Comparison of ENCODE assay signal across 23 mouse cellular contexts in the genomic region with DNA sequence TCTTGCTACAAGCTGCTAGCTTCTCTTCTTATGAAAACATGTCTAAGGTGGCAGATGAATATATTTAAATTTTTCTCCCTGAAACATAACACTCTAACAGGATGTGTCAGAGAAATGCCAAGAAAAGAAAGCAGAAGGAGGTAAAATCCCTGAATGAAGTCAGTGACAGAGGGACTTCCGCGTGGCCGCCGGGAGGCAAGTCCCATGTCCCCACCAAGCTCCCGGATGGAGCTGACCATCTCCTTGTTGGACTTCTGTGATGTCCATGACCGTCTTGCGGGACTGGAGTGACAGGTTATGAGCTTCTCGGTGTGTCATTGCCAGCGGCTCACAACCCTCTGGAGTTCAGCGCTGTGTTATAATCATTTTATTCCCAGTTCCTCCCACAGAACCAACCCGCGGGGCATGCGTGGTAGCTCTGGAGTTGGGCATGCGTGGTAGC. TPM values are rescaled to one million over a fixed set of nuclear protein-coding genes. Genes with fewer than 3 reads are reported as not detected.
DNase-seq lines count a peak whose midpoint lies in the region.
"Had no signal": no experiment of that assay in that cellular context is flagged by ENCODE, and none has a peak within 500 bp of the region (broad histone marks: within the 10 kb centered on the region; RNA-seq: fewer than 3 reads in every experiment).

No protein-coding gene starts in this region.

- intact Hi-C loops in gastrocnemius, postnatal 36 days (cut with DNase I), result no loop called here

- DNase-seq in frontal cortex, postnatal 25 days (ENCODE audit: low spot score in 2 of 2), result peak; percentile 10 to 25
- no peak for DNase-seq in frontal cortex, postnatal 14 days (ENCODE audit: low spot score in 2 of 2)
- DNase-seq in right cerebral cortex, adult 18-20 months, result peak; percentile 60
- DNase-seq in right cerebral cortex, postnatal 10 days (ENCODE audit: low spot score in 2 of 2), result no peak
- peak; percentile 50 to 60 for DNase-seq in frontal cortex, postnatal 36 days (ENCODE audit: low spot score in 2 of 2)
- DNase-seq in telencephalon, adult 2 months (ENCODE audit: low read depth, low spot score), result peak; percentile 61
- no peak for DNase-seq in gastrocnemius, postnatal 36 days
- DNase-seq: adrenal gland, postnatal 10 days; cerebellum, adult 11 months; cerebellum, adult 9-10 months; cerebellum, postnatal 36 days; embryo, embryonic 11 days; gastrocnemius, adult 2 months; kidney, adult 18-20 months; kidney, postnatal 36 days; layer of hippocampus, postnatal 36 days; liver; lung, embryonic 14.5 days; lung, postnatal 14 days; midbrain, embryonic 14.5 days; retina, postnatal 1 day; spleen, adult 18-20 months; thymus, postnatal 4 days had no signal

RNA-seq across cellular contexts. Expression of gene Melk, which starts 31.3 kb away (rescaled TPM):
- under 1 TPM; 0.15 to 0.48 TPM for total RNA-seq in gastrocnemius, postnatal 36 days (2021)
- total RNA-seq: gastrocnemius, adult 2 months had no signal

RNA-seq across cellular contexts. Expression of gene Rnf38, which starts 35.8 kb away (rescaled TPM):
- 10 to 100 TPM; 14.4 to 14.7 TPM for total RNA-seq in gastrocnemius, postnatal 36 days (2021)

Comparison
In these comparisons a context has a peak if more than half of its experiments do, and no peak if none do; other contexts are left out.
1. DNase-seq: peak in frontal cortex, postnatal 25 days (2 of 2), right cerebral cortex, adult 18-20 months (single experiment), frontal cortex, postnatal 36 days (2 of 2) and telencephalon, adult 2 months (single experiment); none in frontal cortex, postnatal 14 days (0 of 2), right cerebral cortex, postnatal 10 days (0 of 2) and gastrocnemius, postnatal 36 days (0 of 2).